Mouse (Mus musculus): ENCODE data around the gene Atp6v1g2. TPM values are rescaled to one million over a fixed set of nuclear protein-coding genes. Genes with fewer than 3 reads are reported as not detected.

Atp6v1g2 gene
- polyA plus RNA-seq, 1 experiment from 2014 or later = 26.2 TPM

- peaks cover 44% of the 10 kb centered on the region for H3K4me1 ChIP-seq
- H3K4me3 ChIP-seq = peak overlapping the region; percentile 94
- under 1% methylated on average over 55 of the region's 55 CpGs for WGBS
- ATAC-seq (ENCODE audit: low FRiP score, low read depth) = peak; percentile 73
- peak overlapping the region; percentile 100 for H3K9ac ChIP-seq
- no peaks in the 10 kb centered on the region for H3K9me3 ChIP-seq
- H3K27ac ChIP-seq = peak overlapping the region; percentile 96
- H3K27me3 ChIP-seq (replicated peaks) = no peaks in the 10 kb centered on the region
- peak overlapping the region; percentile 90 for H3K4me2 ChIP-seq (replicated peaks)
- H3K36me3 ChIP-seq = peaks cover 39% of the 10 kb centered on the region
Observed at GRCm38 (mm10) chr17:35242015-35242941, 8.8 kb downstream of the Atp6v1g2 start.

DNA sequence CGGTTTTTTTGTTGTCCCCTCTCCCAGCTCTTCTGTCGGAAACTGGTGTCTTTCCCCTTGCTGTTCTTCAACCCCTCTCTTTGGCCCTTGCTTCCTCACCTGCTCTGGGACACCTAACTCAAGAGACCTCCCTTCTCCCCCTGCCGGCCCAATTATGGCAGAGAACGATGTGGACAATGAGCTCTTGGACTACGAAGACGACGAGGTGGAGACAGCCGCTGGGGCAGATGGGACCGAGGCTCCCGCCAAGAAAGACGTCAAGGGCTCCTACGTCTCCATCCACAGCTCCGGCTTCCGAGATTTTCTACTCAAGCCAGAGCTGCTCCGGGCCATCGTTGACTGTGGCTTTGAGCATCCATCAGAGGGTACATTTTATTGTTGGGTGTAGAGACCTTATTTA lies 9.6 kb downstream of the Atp6v1g2 start:
- peak overlapping the region; percentile 100 for H3K9ac ChIP-seq
- H3K9me3 ChIP-seq = no peaks in the 10 kb centered on the region
- H3K36me3 ChIP-seq = peaks cover 47% of the 10 kb centered on the region
- no peaks in the 10 kb centered on the region for H3K27me3 ChIP-seq (replicated peaks)
- H3K27ac ChIP-seq = peak overlapping the region; percentile 96
- peak overlapping the region; percentile 90 for H3K4me2 ChIP-seq (replicated peaks)
- H3K4me1 ChIP-seq = peaks cover 42% of the 10 kb centered on the region
- ATAC-seq (ENCODE audit: low FRiP score, low read depth) = no peak
- WGBS = 7% methylated on average over 16 of the region's 16 CpGs
- peak overlapping the region; percentile 94 for H3K4me3 ChIP-seq

DNA sequence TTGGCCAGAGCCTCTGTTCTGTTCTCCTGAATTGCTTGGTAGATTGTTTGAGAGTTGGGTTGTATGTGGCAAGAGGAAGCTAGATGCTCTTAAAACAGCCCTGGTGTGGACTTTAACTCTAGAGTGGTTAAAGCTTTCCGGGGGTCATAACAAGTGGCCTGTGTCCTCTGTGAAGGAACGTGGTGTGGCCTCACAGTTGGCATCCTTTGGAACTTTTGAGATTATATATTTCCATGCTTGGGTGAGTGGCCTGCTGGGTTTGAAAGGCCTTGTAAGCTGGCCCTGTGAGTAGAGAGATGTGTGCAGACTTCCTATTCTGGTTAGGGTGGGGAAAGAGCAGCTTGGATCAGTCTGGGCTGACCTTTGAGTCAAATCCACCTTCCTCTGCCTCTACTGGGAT lies 11.5 kb downstream of the Atp6v1g2 start:
- H3K4me1 ChIP-seq = peaks cover 42% of the 10 kb centered on the region
- ATAC-seq (ENCODE audit: low FRiP score, low read depth) = no peak
- H3K4me3 ChIP-seq = no peak overlapping the region; the same call in 1 of the 2 replicates

DNA sequence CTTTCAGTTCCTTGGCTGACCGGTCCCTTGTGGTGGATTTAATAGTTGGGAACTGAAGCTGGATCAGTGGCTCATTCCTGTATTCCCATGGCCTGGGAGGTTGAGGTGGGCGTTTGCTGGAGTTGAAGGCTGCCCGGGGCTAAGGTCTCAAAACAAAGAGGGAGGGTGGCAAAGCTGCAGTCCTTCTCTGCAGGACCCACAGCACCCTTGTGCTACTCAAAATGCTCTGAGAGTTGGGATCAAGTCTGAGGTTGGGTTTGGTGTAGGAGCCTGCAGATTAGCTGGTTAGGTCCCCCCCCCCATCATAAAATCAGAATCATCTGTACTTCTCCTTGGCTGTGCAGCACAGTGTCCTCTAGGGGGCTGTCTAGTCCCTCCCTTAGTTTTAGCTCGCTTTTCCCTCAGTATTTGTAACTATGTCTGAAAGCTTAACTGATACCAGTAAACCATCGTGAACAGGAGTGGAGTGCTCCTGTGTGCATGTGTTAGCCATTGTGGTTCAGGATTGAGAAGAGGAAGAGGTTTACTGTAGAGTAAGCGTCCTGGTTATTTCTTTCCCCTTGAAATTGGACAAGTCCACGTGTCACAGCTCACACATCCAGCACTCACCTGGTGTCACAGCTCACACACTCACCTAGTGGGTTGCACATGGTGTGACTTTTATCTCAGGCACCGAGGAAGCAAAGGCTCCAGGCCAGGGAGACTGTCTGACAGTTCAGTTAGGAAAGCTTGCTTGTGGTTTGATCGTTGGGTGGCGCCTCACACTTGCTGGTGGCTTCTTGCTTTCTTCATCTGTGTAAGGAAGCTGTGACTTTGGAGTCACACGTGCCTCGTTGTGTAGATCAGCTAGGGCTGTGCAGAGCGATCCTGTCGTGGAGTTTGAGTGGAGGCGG lies 12.5 kb downstream of the Atp6v1g2 start:
- peaks cover 75% of the 10 kb centered on the region for H3K36me3 ChIP-seq
- H3K27me3 ChIP-seq (replicated peaks) = no peaks in the 10 kb centered on the region
- H3K4me3 ChIP-seq = no peak overlapping the region
- ATAC-seq (ENCODE audit: low FRiP score, low read depth) = no peak
- H3K4me1 ChIP-seq = peaks cover 35% of the 10 kb centered on the region
- no peak overlapping the region for H3K27ac ChIP-seq
- 88% methylated on average over 15 of the region's 15 CpGs for WGBS
- H3K9ac ChIP-seq = peak overlapping the region; percentile 100; the same call in 1 of the 2 replicates
- H3K4me2 ChIP-seq (replicated peaks) = peak overlapping the region; percentile 90
- no peaks in the 10 kb centered on the region for H3K9me3 ChIP-seq

More for the DNA sequence above, 11.5 kb downstream of the Atp6v1g2 start:
- 80% methylated on average over 2 of the region's 2 CpGs for WGBS
- H3K9ac ChIP-seq = peak overlapping the region; percentile 100; the same call in 1 of the 2 replicates
- peak overlapping the region; percentile 90 for H3K4me2 ChIP-seq (replicated peaks)
- H3K9me3 ChIP-seq = no peaks in the 10 kb centered on the region
- H3K36me3 ChIP-seq = peaks cover 65% of the 10 kb centered on the region
- H3K27ac ChIP-seq = no peak overlapping the region
- no peaks in the 10 kb centered on the region for H3K27me3 ChIP-seq (replicated peaks)

GRCm38 (mm10) chr17:35247144-35247543 lies 13.7 kb downstream of the Atp6v1g2 start:
- Histone ChIP-seq H3K36me3 (peaks cover 85% of the 10 kb centered on the region), H3K4me3 (no peak overlapping the region)

DNA sequence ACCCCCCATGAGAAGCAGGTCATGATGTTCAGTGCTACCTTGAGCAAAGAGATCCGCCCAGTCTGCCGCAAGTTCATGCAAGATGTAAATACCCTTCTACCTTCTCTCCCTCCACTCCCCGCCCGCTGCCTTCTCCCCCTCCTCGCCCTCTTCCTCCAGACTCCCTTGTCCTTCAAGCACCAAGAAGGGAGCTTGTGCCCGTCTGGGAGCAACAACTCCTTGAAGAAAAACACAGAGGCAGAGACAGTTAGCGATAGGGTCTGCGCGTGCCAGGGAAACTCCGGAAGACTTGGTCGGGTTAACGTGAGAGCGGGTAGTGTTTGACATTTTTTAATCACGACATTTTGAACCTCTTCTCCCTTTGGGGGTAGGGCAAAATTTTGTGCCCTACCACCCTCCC lies 15.5 kb downstream of the Atp6v1g2 start:
- Histone ChIP-seq H3K36me3 (peaks cover 97% of the 10 kb centered on the region), H3K4me2 (replicated peaks) (no peak overlapping the region), H3K9me3 (no peaks in the 10 kb centered on the region), H3K4me1 (peaks cover 27% of the 10 kb centered on the region), H3K4me3 (no peak overlapping the region), H3K27me3 (replicated peaks) (no peaks in the 10 kb centered on the region), H3K27ac (no peak overlapping the region), H3K9ac (no peak overlapping the region)
- ATAC-seq (ENCODE audit: low FRiP score, low read depth) = no peak
- 91% methylated on average over 14 of the region's 14 CpGs for WGBS

More at GRCm38 (mm10) chr17:35247144-35247543, 13.7 kb downstream of the Atp6v1g2 start:
- Histone ChIP-seq H3K4me2 (replicated peaks) (no peak overlapping the region), H3K9ac (no peak overlapping the region), H3K9me3 (no peaks in the 10 kb centered on the region), H3K27ac (no peak overlapping the region), H3K4me1 (peaks cover 34% of the 10 kb centered on the region), H3K27me3 (replicated peaks) (no peaks in the 10 kb centered on the region)
- 85% methylated on average over 7 of the region's 7 CpGs for WGBS
- no peak for ATAC-seq (ENCODE audit: low FRiP score, low read depth)

DNA sequence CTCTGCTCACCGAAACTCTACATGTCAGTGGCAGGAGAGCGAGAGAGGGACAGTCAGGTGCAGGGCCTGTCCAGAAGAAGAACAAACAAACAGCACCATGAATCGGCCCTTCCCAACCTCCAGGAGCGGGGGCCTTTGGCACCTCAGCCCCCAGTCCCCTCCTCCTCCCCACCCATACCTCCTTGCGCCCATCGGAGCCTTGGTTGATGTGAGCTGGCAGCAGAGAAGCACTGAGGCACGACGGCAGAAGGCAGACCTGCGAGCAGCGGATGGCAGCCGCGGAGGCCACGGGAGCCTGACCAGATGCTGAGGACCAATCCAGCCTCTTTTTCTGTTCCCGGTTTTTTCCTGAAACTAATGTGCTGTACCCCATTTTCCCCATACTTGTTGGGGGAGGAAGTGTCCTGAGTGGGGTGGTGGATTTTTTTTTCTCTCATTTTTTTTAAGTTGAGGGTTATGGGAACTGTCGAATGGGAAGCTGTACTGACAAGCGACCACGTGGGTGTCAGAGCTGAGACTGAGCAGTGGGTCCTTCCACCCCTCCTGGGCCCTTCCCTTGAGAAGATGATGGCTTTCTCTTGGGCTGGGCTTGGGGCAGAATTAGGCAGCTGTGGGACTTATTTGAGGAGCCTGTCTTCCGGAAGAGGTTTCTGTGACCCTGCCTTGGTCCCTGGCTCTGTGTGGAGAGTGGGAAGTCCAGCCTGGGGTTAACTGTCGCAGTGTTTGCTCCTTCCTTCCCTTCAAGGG lies 16.2 kb downstream of the Atp6v1g2 start:
- Histone ChIP-seq H3K4me1 (peaks cover 20% of the 10 kb centered on the region), H3K9me3 (no peaks in the 10 kb centered on the region), H3K36me3 (peaks cover 97% of the 10 kb centered on the region), H3K4me2 (replicated peaks) (no peak overlapping the region), H3K4me3 (no peak overlapping the region), H3K27me3 (replicated peaks) (no peaks in the 10 kb centered on the region), H3K27ac (no peak overlapping the region), H3K9ac (no peak overlapping the region)
- ATAC-seq (ENCODE audit: low FRiP score, low read depth) = no peak
- WGBS = 86% methylated on average over 19 of the region's 19 CpGs

DNA sequence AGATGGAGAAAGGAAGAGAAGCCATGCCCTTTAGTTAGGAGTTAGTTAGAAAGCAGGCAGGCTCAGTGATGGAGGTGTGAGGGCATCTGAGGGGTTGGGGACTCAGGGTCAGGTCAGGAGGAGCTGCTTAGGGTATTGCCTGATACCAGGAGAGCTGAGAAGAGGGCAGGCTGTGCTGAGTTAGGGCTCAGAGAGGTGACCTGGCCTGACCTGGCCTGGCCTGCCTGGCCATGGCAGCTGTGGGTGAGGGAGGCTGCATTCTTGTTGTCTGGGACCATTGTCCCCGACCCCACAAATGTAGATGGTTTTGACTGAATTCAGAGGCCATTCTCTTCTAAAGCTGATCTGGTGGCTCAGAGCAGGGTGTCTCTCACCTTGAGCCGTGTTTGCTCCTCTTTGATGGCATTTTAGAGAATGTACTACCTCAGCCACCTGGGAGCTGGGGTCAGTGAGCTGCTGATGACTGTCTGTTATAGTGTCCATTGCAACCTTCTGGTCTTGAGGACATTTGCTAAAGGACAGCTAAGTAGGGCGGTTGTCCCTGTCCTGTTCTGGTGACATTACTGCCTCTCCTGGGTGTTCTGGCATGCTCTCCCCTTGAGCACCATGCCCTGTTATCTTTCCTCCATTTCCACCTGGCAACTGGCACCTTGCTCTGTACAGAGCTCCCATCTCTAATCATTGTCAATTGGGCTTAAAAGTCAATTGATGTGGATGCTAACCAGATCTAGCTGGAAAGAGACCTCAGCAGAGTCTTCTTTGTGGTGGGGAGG lies 17.1 kb downstream of the Atp6v1g2 start:
- Histone ChIP-seq H3K4me1 (peaks cover 11% of the 10 kb centered on the region), H3K9me3 (no peaks in the 10 kb centered on the region), H3K27ac (no peak overlapping the region), H3K4me2 (replicated peaks) (no peak overlapping the region), H3K9ac (no peak overlapping the region), H3K4me3 (no peak overlapping the region), H3K36me3 (peaks cover 88% of the 10 kb centered on the region), H3K27me3 (replicated peaks) (no peaks in the 10 kb centered on the region)
- WGBS = 89% methylated on average over 3 of the region's 3 CpGs
- ATAC-seq (ENCODE audit: low FRiP score, low read depth) = no peak

DNA sequence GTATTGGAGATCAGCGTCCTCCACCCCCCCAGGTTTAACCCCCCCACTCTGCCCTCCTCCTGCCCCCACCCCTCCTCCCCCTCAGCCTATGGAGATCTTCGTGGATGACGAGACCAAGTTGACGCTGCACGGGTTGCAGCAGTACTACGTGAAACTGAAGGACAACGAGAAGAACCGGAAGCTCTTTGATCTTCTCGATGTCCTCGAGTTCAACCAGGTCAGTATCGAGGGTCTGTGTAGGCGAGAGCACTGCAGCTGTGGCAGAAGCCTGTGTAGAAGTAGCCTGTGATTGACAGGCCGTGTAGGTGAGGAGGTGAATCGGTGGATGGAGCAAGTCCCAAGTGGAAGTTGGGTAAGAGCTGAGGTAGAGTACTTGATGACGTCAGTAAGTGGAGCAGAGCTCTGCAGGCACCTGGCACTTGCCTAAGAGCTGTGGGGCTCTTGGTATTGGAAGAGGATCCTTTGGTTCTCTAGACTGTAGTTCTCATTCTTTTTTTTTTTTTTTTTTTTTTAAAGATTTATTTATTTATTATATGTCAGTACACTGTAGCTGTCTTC lies 17.8 kb downstream of the Atp6v1g2 start:
- Histone ChIP-seq H3K27me3 (replicated peaks) (no peaks in the 10 kb centered on the region), H3K4me3 (no peak overlapping the region), H3K27ac (no peak overlapping the region), H3K4me1 (peaks cover 4% of the 10 kb centered on the region; the same call in 1 of the 2 replicates), H3K9ac (no peak overlapping the region), H3K36me3 (peaks cover 80% of the 10 kb centered on the region), H3K9me3 (no peaks in the 10 kb centered on the region), H3K4me2 (replicated peaks) (no peak overlapping the region)
- 89% methylated on average over 15 of the region's 15 CpGs for WGBS
- no peak for ATAC-seq (ENCODE audit: low FRiP score, low read depth)

- Histone ChIP-seq H3K27me3 (replicated peaks) (no peaks in the 10 kb centered on the region), H3K27ac (no peak overlapping the region), H3K4me2 (replicated peaks) (no peak overlapping the region), H3K36me3 (peaks cover 73% of the 10 kb centered on the region), H3K4me1 (no peaks in the 10 kb centered on the region), H3K4me3 (no peak overlapping the region), H3K9me3 (no peaks in the 10 kb centered on the region), H3K9ac (no peak overlapping the region)
- 78% methylated on average over 5 of the region's 5 CpGs for WGBS
- no peak for ATAC-seq (ENCODE audit: low FRiP score, low read depth)
Observed at GRCm38 (mm10) chr17:35251981-35252380, 18.5 kb downstream of the Atp6v1g2 start.
